Mouse (Mus musculus) erythroblast, embryonic 14.5 days (primary cell): ENCODE measurements around the gene Alox5ap.

ENCODE experiments used
- GATA1 ChIP-seq: IDR thresholded peaks from 2 replicates; pipeline ENCODE4 v1.6.1; 2012; ENCODE audit warnings: low read length, inconsistent platforms, mixed read lengths
- TAL1 ChIP-seq: IDR thresholded peaks from 3 replicates; pipeline ENCODE4 v1.6.1; 2012; ENCODE audit warnings: low read length, inconsistent platforms, mixed read lengths

DNA sequence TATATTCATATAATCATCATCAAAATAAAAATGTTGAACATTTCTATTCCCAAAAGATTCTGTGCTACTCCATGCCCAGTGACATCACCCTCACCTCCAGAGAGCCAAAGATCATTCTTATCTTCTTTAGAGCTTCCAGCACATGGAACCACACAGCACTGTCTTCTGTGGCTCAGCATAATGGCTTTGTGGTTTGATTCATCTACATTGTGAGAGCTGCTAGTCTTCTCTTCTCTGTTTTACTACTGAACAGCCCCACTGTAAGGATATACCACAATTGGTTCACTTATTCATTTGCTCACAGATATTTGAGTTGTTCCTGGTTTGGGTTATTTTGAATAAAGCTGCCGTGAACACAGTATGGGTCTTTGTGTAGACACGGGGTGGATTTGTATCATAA is 9.0 kb upstream of the Alox5ap start:
- TF ChIP-seq GATA1 (no peak), TAL1 (no peak)
